Comparison of ENCODE assay signal across 8 mouse cellular contexts in the genomic region with DNA sequence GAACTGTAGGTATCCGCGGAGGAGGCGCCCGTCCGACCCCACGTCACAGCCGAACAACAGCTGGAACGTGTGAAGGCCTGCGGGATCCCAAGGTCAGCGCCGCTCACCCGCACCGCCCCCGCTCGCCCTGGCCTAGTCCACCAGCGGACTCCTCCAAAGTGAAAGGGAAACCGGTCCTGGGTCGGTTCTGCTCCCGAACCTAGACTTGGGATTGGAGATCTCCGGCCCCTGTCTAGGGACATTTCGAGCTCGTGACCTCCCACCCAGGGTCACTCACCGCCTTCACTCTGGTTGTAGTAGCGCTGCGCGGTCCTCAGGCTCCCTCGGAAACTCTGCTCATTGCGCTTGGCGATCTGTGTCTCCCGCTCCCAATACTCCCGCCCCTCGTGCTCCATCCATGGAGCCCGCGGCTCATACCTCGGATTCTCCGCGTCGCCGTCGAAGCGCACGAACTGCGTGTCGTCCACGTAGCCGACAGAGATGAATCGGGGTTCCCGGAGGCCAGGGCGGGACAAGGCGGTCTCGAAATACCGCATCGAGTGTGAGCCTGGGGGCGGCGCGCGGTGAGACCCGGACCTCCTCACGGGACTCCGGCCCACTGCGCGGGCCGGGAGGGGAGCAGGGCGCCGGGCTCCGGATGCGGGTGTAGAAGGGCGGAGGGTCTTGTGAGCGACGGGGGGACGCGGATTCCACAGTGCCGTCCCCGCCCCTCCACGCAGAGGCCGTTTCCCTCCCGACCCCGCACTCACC. TPM values are rescaled to one million over a fixed set of nuclear protein-coding genes. Genes with fewer than 3 reads are reported as not detected.
DNase-seq lines count a peak whose midpoint lies in the region; ATAC-seq and TF ChIP-seq lines count a peak whose summit lies in the region.
"Had no signal": no experiment of that assay in that cellular context is flagged by ENCODE, and none has a peak within 500 bp of the region (broad histone marks: within the 10 kb centered on the region; RNA-seq: fewer than 3 reads in every experiment).

No protein-coding gene starts in this region.

- H3K4me2 ChIP-seq in intestine, embryonic 15.5 days (replicated peaks), result peak overlapping the region; percentile 79
- H3K4me2 ChIP-seq in midbrain, embryonic 15.5 days, result peak overlapping the region; percentile 61

- H3K4me1 ChIP-seq in ES-Bruce4 (ENCODE audit: control insufficient read depth, insufficient read depth, low read length), result peaks cover 3% of the 10 kb centered on the region
- H3K4me1 ChIP-seq in forebrain, embryonic 10.5 days, result peaks cover 11% of the 10 kb centered on the region
- H3K4me1 ChIP-seq in intestine, embryonic 15.5 days (replicated peaks), result peaks cover 10% of the 10 kb centered on the region; the same call in 1 of the 2 replicates
- H3K4me1 ChIP-seq in midbrain, embryonic 15.5 days, result peaks cover 9% of the 10 kb centered on the region

- peaks cover 5% of the 10 kb centered on the region; the same call in 1 of the 2 replicates for H3K36me3 ChIP-seq in ES-Bruce4 (ENCODE audit: control insufficient read depth, insufficient read depth, low read length, poor library complexity, severe bottlenecking)
- H3K36me3 ChIP-seq in forebrain, embryonic 10.5 days (replicated peaks), result no peaks in the 10 kb centered on the region
- H3K36me3 ChIP-seq in intestine, embryonic 15.5 days, result no peaks in the 10 kb centered on the region
- no peaks in the 10 kb centered on the region for H3K36me3 ChIP-seq in midbrain, embryonic 15.5 days (replicated peaks)

- no peak for TF ChIP-seq POLR2A in ES-Bruce4 (IDR thresholded peaks at IDR 0.05; ENCODE audit: insufficient read depth, low read length)

- TF ChIP-seq CTCF in ES-Bruce4 (IDR thresholded peaks at IDR 0.05; ENCODE audit: low read depth, low read length), result no peak

- peak; percentile 66 for ATAC-seq in intestine, embryonic 15.5 days
- ATAC-seq in midbrain, embryonic 15.5 days (replicated peaks), result no peak; the same call in 1 of the 2 replicates

- no peaks in the 10 kb centered on the region for H3K27me3 ChIP-seq in ES-Bruce4 (ENCODE audit: control insufficient read depth, insufficient read depth, low read length, poor library complexity, severe bottlenecking)
- peaks cover 80% of the 10 kb centered on the region for H3K27me3 ChIP-seq in forebrain, embryonic 10.5 days (ENCODE audit: poor library complexity, severe bottlenecking)
- H3K27me3 ChIP-seq in intestine, embryonic 15.5 days (replicated peaks), result peaks cover 30% of the 10 kb centered on the region
- peaks cover 33% of the 10 kb centered on the region for H3K27me3 ChIP-seq in midbrain, embryonic 15.5 days (replicated peaks)

- WGBS in forebrain, embryonic 10.5 days, result 1% methylated on average over 78 of the region's 78 CpGs
- 2% methylated on average over 78 of the region's 78 CpGs for WGBS in intestine, embryonic 15.5 days
- WGBS in midbrain, embryonic 15.5 days, result under 1% methylated on average over 77 of the region's 78 CpGs

- H3K27ac ChIP-seq in ES-Bruce4 (ENCODE audit: insufficient read depth, low read length), result peak overlapping the region; percentile 40
- no peak overlapping the region for H3K27ac ChIP-seq in forebrain, embryonic 10.5 days
- H3K27ac ChIP-seq in intestine, embryonic 15.5 days, result no peak overlapping the region
- H3K27ac ChIP-seq in midbrain, embryonic 15.5 days, result no peak overlapping the region

- H3K9ac ChIP-seq in ES-Bruce4 (ENCODE audit: low read depth, poor library complexity, severe bottlenecking), result peak overlapping the region; percentile 71
- peak overlapping the region; percentile 41 for H3K9ac ChIP-seq in intestine, embryonic 15.5 days
- no peak overlapping the region for H3K9ac ChIP-seq in midbrain, embryonic 15.5 days

- no peaks in the 10 kb centered on the region for H3K9me3 ChIP-seq in ES-Bruce4 (replicated peaks; ENCODE audit: control insufficient read depth, insufficient read depth, low read length, poor library complexity, severe bottlenecking)
- no peaks in the 10 kb centered on the region for H3K9me3 ChIP-seq in forebrain, embryonic 10.5 days
- H3K9me3 ChIP-seq in intestine, embryonic 15.5 days, result no peaks in the 10 kb centered on the region
- H3K9me3 ChIP-seq in midbrain, embryonic 15.5 days, result no peaks in the 10 kb centered on the region

- no peak for TF ChIP-seq EP300 in ES-Bruce4 (IDR thresholded peaks at IDR 0.05; ENCODE audit: insufficient read depth, low read depth, low read length)

- peak; percentile 56 for DNase-seq in CD4-positive helper T cell, adult 2 months (ENCODE audit: low read depth, low spot score)
- DNase-seq in forebrain, embryonic 10.5 days (ENCODE audit: extremely low spot score, low spot score), result peak; percentile 36
- DNase-seq in urinary bladder, adult 2 months (ENCODE audit: low spot score), result no peak
- no peak for DNase-seq in cerebellum, postnatal 14 days

- peak overlapping the region; percentile 70 for H3K4me3 ChIP-seq in ES-Bruce4 (ENCODE audit: low read depth, low read length)
- H3K4me3 ChIP-seq in forebrain, embryonic 10.5 days, result peak overlapping the region; percentile 44
- H3K4me3 ChIP-seq in intestine, embryonic 15.5 days (replicated peaks), result peak overlapping the region; percentile 38
- peak overlapping the region; percentile 29 for H3K4me3 ChIP-seq in midbrain, embryonic 15.5 days

RNA-seq across cellular contexts. Expression of a gene that starts 16.1 kb away (rescaled TPM):
- 0.81 and 1.4 TPM in 2 replicates for polyA plus RNA-seq in ES-Bruce4 (2011; ENCODE audit: insufficient read depth, insufficient read length, low read depth, missing spikeins)
- polyA plus RNA-seq in forebrain, embryonic 10.5 days (2016; fragmentation: Nextera tagmentation; extraction: Ambion mirVana), result not detected in 2 replicates
- 1.4 and 1.5 TPM in 2 replicates for polyA plus RNA-seq in intestine, embryonic 15.5 days (2015; fragmentation: Nextera tagmentation; extraction: Ambion mirVana)
- polyA plus RNA-seq in midbrain, embryonic 15.5 days (2015; fragmentation: Nextera tagmentation; extraction: Ambion mirVana), result not detected in 2 replicates
- polyA plus RNA-seq in urinary bladder, adult 2 months (2012; rRNA removed), result not detected in 2 replicates
- polyA plus RNA-seq: gonadal fat pad, adult 2 months had no signal

RNA-seq across cellular contexts. Expression of a gene that starts 23.1 kb away (rescaled TPM):
- 13.5 and 17.5 TPM in 2 replicates for polyA plus RNA-seq in ES-Bruce4 (2011; ENCODE audit: insufficient read depth, insufficient read length, low read depth, missing spikeins)
- polyA plus RNA-seq in forebrain, embryonic 10.5 days (2016; fragmentation: Nextera tagmentation; extraction: Ambion mirVana), result not detected in 2 replicates
- polyA plus RNA-seq in intestine, embryonic 15.5 days (2015; fragmentation: Nextera tagmentation; extraction: Ambion mirVana), result 1.2 and 2.2 TPM in 2 replicates
- polyA plus RNA-seq in midbrain, embryonic 15.5 days (2015; fragmentation: Nextera tagmentation; extraction: Ambion mirVana), result not detected in 2 replicates
- 0.04 TPM in 1 of 2 replicates, not detected in the other for polyA plus RNA-seq in urinary bladder, adult 2 months (2012; rRNA removed)

RNA-seq across cellular contexts. Expression of a gene that starts 23.8 kb away (rescaled TPM):
- polyA plus RNA-seq in ES-Bruce4 (2011; ENCODE audit: insufficient read depth, insufficient read length, low read depth, missing spikeins), result 0.41 TPM in 1 of 2 replicates, not detected in the other
- not detected in 2 replicates for polyA plus RNA-seq in forebrain, embryonic 10.5 days (2016; fragmentation: Nextera tagmentation; extraction: Ambion mirVana)
- polyA plus RNA-seq in intestine, embryonic 15.5 days (2015; fragmentation: Nextera tagmentation; extraction: Ambion mirVana), result 0.11 TPM in 2 replicates
- polyA plus RNA-seq in midbrain, embryonic 15.5 days (2015; fragmentation: Nextera tagmentation; extraction: Ambion mirVana), result not detected in 2 replicates
- polyA plus RNA-seq in urinary bladder, adult 2 months (2012; rRNA removed), result 0.12 and 0.13 TPM in 2 replicates

RNA-seq across cellular contexts. Expression of a gene that starts 44.8 kb away (rescaled TPM):
- 0.64 and 0.84 TPM in 2 replicates for polyA plus RNA-seq in ES-Bruce4 (2011; ENCODE audit: insufficient read depth, insufficient read length, low read depth, missing spikeins)
- not detected in 2 replicates for polyA plus RNA-seq in forebrain, embryonic 10.5 days (2016; fragmentation: Nextera tagmentation; extraction: Ambion mirVana)
- 24.3 and 30.1 TPM in 2 replicates for polyA plus RNA-seq in intestine, embryonic 15.5 days (2015; fragmentation: Nextera tagmentation; extraction: Ambion mirVana)
- polyA plus RNA-seq in midbrain, embryonic 15.5 days (2015; fragmentation: Nextera tagmentation; extraction: Ambion mirVana), result 0.14 TPM in 1 of 2 replicates, not detected in the other
- 0.03 TPM in 1 of 2 replicates, not detected in the other for polyA plus RNA-seq in urinary bladder, adult 2 months (2012; rRNA removed)
- polyA plus RNA-seq: gonadal fat pad, adult 2 months had no signal

Comparison
In these comparisons a context has a peak if more than half of its experiments do, and no peak if none do; other contexts are left out.
1. DNase-seq: peak in CD4-positive helper T cell, adult 2 months (single experiment) and forebrain, embryonic 10.5 days (single experiment); none in urinary bladder, adult 2 months (single experiment) and cerebellum, postnatal 14 days (0 of 2).
2. Peak in every context shown above with its lines, with median percentiles within 50 percentile points of each other: H3K4me3 ChIP-seq.